Mouse (Mus musculus): Measurements from ENCODE around the gene Cntn1. TPM values are rescaled to one million over a fixed set of nuclear protein-coding genes. Genes with fewer than 3 reads are reported as not detected.
A peak's percentile ranks its signal among the peaks of the same experiment; 100 is the strongest.

Cntn1 gene
- 0.93 and 0.95 TPM in 2 replicates for polyA plus RNA-seq (2016; fragmentation: Nextera tagmentation; extraction: Ambion mirVana)

- Histone ChIP-seq H3K4me1 (peaks cover 18% of the 10 kb centered on the region), H3K36me3 (replicated peaks) (no peaks in the 10 kb centered on the region), H3K9me3 (no peaks in the 10 kb centered on the region), H3K4me3 (peak within 1 kb of the TSS; percentile 73), H3K27ac (peak within 1 kb of the TSS; percentile 63), H3K27me3 (ENCODE audit: poor library complexity, severe bottlenecking) (peaks cover 39% of the 10 kb centered on the region)
- under 1% methylated on average over 17 of the region's 17 CpGs for WGBS
- DNase-seq (ENCODE audit: extremely low spot score, low spot score) = peak; percentile 81
Measured at GRCm38 (mm10) chr15:92050996-92051352, at the start of gene Cntn1. Gene Cntn1, plus strand, starts transcription at chr15:92051165.

DNA sequence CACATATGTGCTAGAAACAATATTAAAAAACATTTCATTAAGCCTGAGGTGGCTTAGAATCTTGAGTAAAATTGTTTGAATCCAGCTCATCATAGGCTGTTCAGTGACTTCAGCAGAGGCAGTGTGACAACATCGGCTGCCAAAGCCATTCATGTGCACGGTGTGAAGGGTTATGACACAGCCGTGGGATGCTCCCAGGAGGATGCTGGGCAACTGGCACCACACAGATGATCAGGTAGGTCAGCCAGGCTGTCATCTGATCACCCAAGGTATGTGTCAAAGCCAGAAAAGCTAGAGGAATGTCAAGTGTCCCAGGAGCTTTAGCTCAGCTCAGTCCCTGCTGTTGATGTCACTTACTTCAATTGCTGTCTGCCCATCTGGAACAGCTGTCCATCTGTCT lies 49.5 kb upstream of the Cntn1 start:
- no peak overlapping the region for H3K27ac ChIP-seq
- no peaks in the 10 kb centered on the region for H3K36me3 ChIP-seq (replicated peaks)
- 84% methylated on average over 3 of the region's 3 CpGs for WGBS
- DNase-seq (ENCODE audit: extremely low spot score, low spot score) = no peak
- H3K4me3 ChIP-seq = no peak overlapping the region
- H3K27me3 ChIP-seq (ENCODE audit: poor library complexity, severe bottlenecking) = no peaks in the 10 kb centered on the region
- H3K4me1 ChIP-seq = no peaks in the 10 kb centered on the region
- no peaks in the 10 kb centered on the region for H3K9me3 ChIP-seq

GRCm38 (mm10) chr15:92012165-92013083 lies 38.5 kb upstream of the Cntn1 start:
- WGBS = 90% methylated on average over 8 of the region's 8 CpGs
- Histone ChIP-seq H3K4me3 (no peak overlapping the region), H3K4me1 (no peaks in the 10 kb centered on the region), H3K27ac (no peak overlapping the region), H3K9me3 (no peaks in the 10 kb centered on the region), H3K36me3 (replicated peaks) (no peaks in the 10 kb centered on the region), H3K27me3 (ENCODE audit: poor library complexity, severe bottlenecking) (no peaks in the 10 kb centered on the region)
- DNase-seq (ENCODE audit: extremely low spot score, low spot score) = no peak

DNA sequence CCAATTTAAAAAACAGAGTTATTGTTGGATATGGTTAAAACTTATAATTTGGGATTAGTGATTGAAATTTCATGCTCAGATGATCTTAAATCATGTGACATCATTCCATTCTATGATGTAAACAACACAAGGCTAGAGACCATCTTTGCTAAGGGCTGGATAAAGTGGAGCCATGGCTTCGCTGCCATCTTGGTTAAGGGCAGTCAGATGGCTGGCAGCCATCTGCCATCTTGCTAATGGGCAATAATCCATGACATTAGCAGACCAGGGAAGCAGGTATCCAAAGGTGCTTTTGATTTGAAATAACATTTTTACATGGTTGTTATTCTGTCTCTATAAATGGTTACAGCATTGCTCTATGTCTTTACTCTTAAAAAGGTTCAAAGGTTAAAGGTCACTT lies 16.9 kb upstream of the Cntn1 start:
- no peaks in the 10 kb centered on the region; the same call in 1 of the 2 replicates for H3K9me3 ChIP-seq
- H3K27me3 ChIP-seq (ENCODE audit: poor library complexity, severe bottlenecking) = no peaks in the 10 kb centered on the region
- 90% methylated on average over 1 of the region's 1 CpGs for WGBS
- H3K27ac ChIP-seq = no peak overlapping the region
- no peaks in the 10 kb centered on the region for H3K36me3 ChIP-seq (replicated peaks)
- DNase-seq (ENCODE audit: extremely low spot score, low spot score) = no peak
- no peak overlapping the region for H3K4me3 ChIP-seq
- no peaks in the 10 kb centered on the region for H3K4me1 ChIP-seq

DNA sequence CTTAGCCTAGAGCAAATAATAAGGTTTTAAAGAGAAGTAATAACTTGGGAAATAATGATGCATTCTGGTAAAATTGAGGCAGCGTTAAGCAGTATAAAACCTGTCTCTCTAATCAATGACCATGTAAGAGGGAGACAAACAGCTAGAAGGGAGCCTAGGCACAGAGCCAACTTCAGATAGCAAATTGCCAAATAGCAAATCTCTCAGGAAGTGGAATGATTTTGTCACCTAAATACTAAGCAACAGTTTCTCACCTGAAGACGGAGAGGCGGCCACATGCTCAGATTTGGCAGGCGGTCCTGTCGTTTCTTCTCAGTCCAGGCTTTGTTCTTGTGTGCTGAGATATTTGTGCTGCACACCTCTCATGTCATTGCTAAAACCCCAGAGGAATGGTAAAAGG lies 8.4 kb upstream of the Cntn1 start:
- Histone ChIP-seq H3K36me3 (replicated peaks) (no peaks in the 10 kb centered on the region), H3K27ac (no peak overlapping the region), H3K9me3 (no peaks in the 10 kb centered on the region), H3K4me1 (no peaks in the 10 kb centered on the region), H3K4me3 (no peak overlapping the region), H3K27me3 (ENCODE audit: poor library complexity, severe bottlenecking) (no peaks in the 10 kb centered on the region)
- 94% methylated on average over 5 of the region's 5 CpGs for whole genome bisulfite sequencing
- no peak for DNase-seq (ENCODE audit: extremely low spot score, low spot score)

- Histone ChIP-seq H3K36me3 (replicated peaks) (no peaks in the 10 kb centered on the region), H3K9me3 (no peaks in the 10 kb centered on the region), H3K27me3 (ENCODE audit: poor library complexity, severe bottlenecking) (peaks cover 14% of the 10 kb centered on the region), H3K4me1 (peaks cover 5% of the 10 kb centered on the region), H3K4me3 (no peak overlapping the region), H3K27ac (no peak overlapping the region)
- WGBS = 91% methylated on average over 8 of the region's 8 CpGs
- no peak for DNase-seq (ENCODE audit: extremely low spot score, low spot score)
Measured at GRCm38 (mm10) chr15:92046042-92046441, 4.9 kb upstream of the Cntn1 start.

DNA sequence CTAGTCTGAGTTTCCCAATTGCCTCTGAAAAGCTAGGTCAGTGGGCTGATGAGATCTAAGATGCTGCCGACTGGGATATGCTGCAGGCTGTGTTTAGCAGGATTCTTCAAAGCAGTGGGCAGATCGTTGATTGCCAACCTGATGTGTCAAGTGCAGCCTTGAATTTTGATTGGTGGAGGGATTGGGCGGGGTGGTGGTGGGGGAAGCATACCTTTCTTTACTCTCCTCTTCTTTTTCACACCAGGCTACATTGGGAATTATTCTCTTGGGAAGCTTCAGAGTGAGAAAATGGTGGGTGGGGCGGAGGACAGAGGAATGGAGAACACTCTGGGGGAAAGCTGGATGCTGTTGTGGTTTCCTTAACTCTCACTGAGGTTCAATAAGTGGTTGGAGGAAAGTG lies 2.9 kb upstream of the Cntn1 start:
- DNase-seq (ENCODE audit: extremely low spot score, low spot score) = no peak
- WGBS = 79% methylated on average over 4 of the region's 4 CpGs
- Histone ChIP-seq H3K9me3 (no peaks in the 10 kb centered on the region), H3K27ac (no peak overlapping the region), H3K27me3 (ENCODE audit: poor library complexity, severe bottlenecking) (peaks cover 32% of the 10 kb centered on the region), H3K36me3 (replicated peaks) (no peaks in the 10 kb centered on the region), H3K4me1 (peaks cover 18% of the 10 kb centered on the region), H3K4me3 (no peak overlapping the region)

GRCm38 (mm10) chr15:92048531-92048930 lies 2.4 kb upstream of the Cntn1 start:
- Histone ChIP-seq H3K4me1 (peaks cover 18% of the 10 kb centered on the region), H3K27me3 (ENCODE audit: poor library complexity, severe bottlenecking) (peaks cover 37% of the 10 kb centered on the region), H3K36me3 (replicated peaks) (no peaks in the 10 kb centered on the region), H3K27ac (no peak overlapping the region), H3K4me3 (no peak overlapping the region), H3K9me3 (no peaks in the 10 kb centered on the region)
- WGBS = 90% methylated on average over 4 of the region's 4 CpGs
- DNase-seq (ENCODE audit: extremely low spot score, low spot score) = no peak

GRCm38 (mm10) chr15:92051353-92052132 lies 578 bp downstream of the Cntn1 start:
- under 1% methylated on average over 35 of the region's 35 CpGs for WGBS
- no peaks in the 10 kb centered on the region for H3K9me3 ChIP-seq
- H3K36me3 ChIP-seq (replicated peaks) = no peaks in the 10 kb centered on the region
- H3K4me3 ChIP-seq = peak overlapping the region; percentile 73
- H3K27ac ChIP-seq = peak overlapping the region; percentile 63
- peaks cover 18% of the 10 kb centered on the region for H3K4me1 ChIP-seq
- peaks cover 39% of the 10 kb centered on the region for H3K27me3 ChIP-seq (ENCODE audit: poor library complexity, severe bottlenecking)
- peak; percentile 31 for DNase-seq (ENCODE audit: extremely low spot score, low spot score)

- Histone ChIP-seq H3K9me3 (no peaks in the 10 kb centered on the region), H3K4me3 (peak overlapping the region; percentile 73), H3K36me3 (replicated peaks) (no peaks in the 10 kb centered on the region), H3K4me1 (peaks cover 18% of the 10 kb centered on the region), H3K27me3 (ENCODE audit: poor library complexity, severe bottlenecking) (peaks cover 39% of the 10 kb centered on the region), H3K27ac (no peak overlapping the region)
- 13% methylated on average over 4 of the region's 4 CpGs for WGBS
- no peak for DNase-seq (ENCODE audit: extremely low spot score, low spot score)
Measured at GRCm38 (mm10) chr15:92052133-92052463, 1.1 kb downstream of the Cntn1 start.

- 92% methylated on average over 5 of the region's 5 CpGs for WGBS
- H3K4me3 ChIP-seq = no peak overlapping the region
- H3K27me3 ChIP-seq (ENCODE audit: poor library complexity, severe bottlenecking) = peaks cover 11% of the 10 kb centered on the region
Measured at GRCm38 (mm10) chr15:92057553-92057952, 6.6 kb downstream of the Cntn1 start.

GRCm38 (mm10) chr15:92060986-92061385 lies 10.0 kb downstream of the Cntn1 start:
- 86% methylated on average over 3 of the region's 3 CpGs for WGBS

More at GRCm38 (mm10) chr15:92057553-92057952, 6.6 kb downstream of the Cntn1 start:
- no peaks in the 10 kb centered on the region for H3K4me1 ChIP-seq
- no peak overlapping the region for H3K27ac ChIP-seq
- no peak for DNase-seq (ENCODE audit: extremely low spot score, low spot score)
- no peaks in the 10 kb centered on the region for H3K36me3 ChIP-seq (replicated peaks)
- H3K9me3 ChIP-seq = no peaks in the 10 kb centered on the region

DNA sequence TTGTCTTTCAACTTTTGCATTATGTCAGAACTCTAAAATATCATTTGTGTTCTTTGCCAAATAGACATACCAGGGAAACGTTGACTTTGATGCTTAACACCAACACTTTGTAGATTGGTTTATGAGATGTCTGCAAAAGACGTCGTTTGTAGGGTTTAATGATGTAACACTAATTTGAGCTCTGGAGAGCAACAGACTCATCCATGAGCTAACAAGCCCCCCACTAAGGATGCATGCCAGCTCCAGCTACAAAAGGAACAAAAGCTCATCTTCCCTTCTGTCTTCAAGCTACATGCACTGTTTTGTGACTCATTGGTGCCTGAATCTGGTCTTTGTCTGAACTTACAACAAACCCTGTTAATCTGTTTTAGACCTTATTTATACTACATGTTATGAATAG lies 28.5 kb downstream of the Cntn1 start:
- H3K27ac ChIP-seq = no peak overlapping the region
- 64% methylated on average over 3 of the region's 3 CpGs for WGBS
- 0 out of 2 replicates have a peak, but pooled peaks cover 5% of the 10 kb centered on the region for H3K4me1 ChIP-seq
- no peak for DNase-seq (ENCODE audit: extremely low spot score, low spot score)
- H3K9me3 ChIP-seq = no peaks in the 10 kb centered on the region
- H3K27me3 ChIP-seq (ENCODE audit: poor library complexity, severe bottlenecking) = peaks cover 15% of the 10 kb centered on the region
- H3K36me3 ChIP-seq (replicated peaks) = no peaks in the 10 kb centered on the region
- H3K4me3 ChIP-seq = no peak overlapping the region

More at GRCm38 (mm10) chr15:92060986-92061385, 10.0 kb downstream of the Cntn1 start:
- no peak overlapping the region for H3K27ac ChIP-seq
- H3K36me3 ChIP-seq (replicated peaks) = no peaks in the 10 kb centered on the region
- no peaks in the 10 kb centered on the region for H3K27me3 ChIP-seq (ENCODE audit: poor library complexity, severe bottlenecking)
- no peaks in the 10 kb centered on the region for H3K4me1 ChIP-seq
- no peak for DNase-seq (ENCODE audit: extremely low spot score, low spot score)
- no peaks in the 10 kb centered on the region for H3K9me3 ChIP-seq
- H3K4me3 ChIP-seq = no peak overlapping the region

Measured in forebrain, embryonic 10.5 days (tissue).